Mouse (Mus musculus) liver, embryonic 14.5 days (tissue): ENCODE measurements at regions not wholly inside any gene's neighbourhood (a gene's known extent, or its start where the extent isn't known, plus 50 kb on each side); places are given as distances from the start of the nearest gene placed in this dataset.

ENCODE experiments used
- ATAC-seq: fragments of 200-750 bp; cut with Nextera tagmentation; 2 replicates; pipeline ENCODE4 v1.8.0; 2017; ENCODE audit warnings: moderate number of reproducible peaks, mild to moderate bottlenecking, moderate library complexity; ENCODE audit not compliant: insufficient read depth
- DNase-seq, 3 experiments: peaks; one replicate each; pipeline ENCODE4 v3.0.0-alpha.2; 2012 to 2013; ENCODE audit warnings: low read depth in 3 of 3, low spot score in 3 of 3
- H3K27ac ChIP-seq: fragments of 300-500 bp; sonication (generic); 2 replicates; pipeline ENCODE4 v1.5.1; 2014; ENCODE audit warnings: moderate library complexity, mild to moderate bottlenecking, control low read depth, inconsistent platforms
- H3K27me3 ChIP-seq: fragments of 300-500 bp; sonication (generic); 2 replicates; pipeline ENCODE4 v1.6.1; 2014; ENCODE audit warnings: mild to moderate bottlenecking, low read length, moderate library complexity; ENCODE audit not compliant: control insufficient read depth, insufficient read depth
- H3K36me3 ChIP-seq: fragments of 300-500 bp; sonication (generic); replicated peaks from 2 replicates; pipeline ENCODE4 v1.6.1; 2014; ENCODE audit warnings: low read depth; ENCODE audit not compliant: control insufficient read depth, insufficient read depth
- H3K4me1 ChIP-seq, 2 experiments: fragments of 200-500 bp in 1 of 2; fragments of 300-500 bp in 1 of 2; sonication (generic) in 1 of 2; replicated peaks; 2 replicates each; pipeline ENCODE4 v1.6.1; 2012 to 2014; ENCODE audit warnings: antibody characterized with exemption in 1 of 2, inconsistent platforms in 1 of 2, low read length in 1 of 2; ENCODE audit not compliant: control insufficient read depth in 2 of 2, insufficient read depth in 2 of 2
- H3K4me2 ChIP-seq: fragments of 300-500 bp; sonication (generic); 2 replicates; pipeline ENCODE4 v1.6.1; 2014; ENCODE audit warnings: low read depth, mild to moderate bottlenecking, control low read depth, moderate library complexity
- H3K4me3 ChIP-seq, 2 experiments: fragments of 200-500 bp in 1 of 2; fragments of 300-500 bp in 1 of 2; sonication (generic) in 1 of 2; 2 replicates each; pipeline ENCODE4 v1.5.1; 2012 to 2014; ENCODE audit warnings: low read depth in 2 of 2, low read length in 2 of 2, mild to moderate bottlenecking in 2 of 2, control low read depth in 1 of 2, inconsistent platforms in 1 of 2, moderate library complexity in 1 of 2; ENCODE audit not compliant: insufficient read depth in 1 of 2
- H3K9ac ChIP-seq: fragments of 300-500 bp; sonication (generic); replicated peaks from 2 replicates; pipeline ENCODE4 v1.6.1; 2014; ENCODE audit warnings: mild to moderate bottlenecking, control low read depth, moderate library complexity
- H3K9me3 ChIP-seq: fragments of 300-500 bp; sonication (generic); 2 replicates; pipeline ENCODE4 v1.6.1; 2016; ENCODE audit warnings: low read length, mixed read lengths; ENCODE audit not compliant: control insufficient read depth
- CTCF ChIP-seq: IDR thresholded peaks from 2 replicates; pipeline ENCODE4 v1.5.1; 2016; ENCODE audit warnings: antibody characterized with exemption, low read depth, control low read depth
- EP300 ChIP-seq: IDR thresholded peaks from 2 replicates; pipeline ENCODE4 v1.6.1; 2016; ENCODE audit warnings: antibody characterized with exemption, low read depth
- WGBS: fragments of 180-500 bp; shearing (Covaris S2); extraction: QIAGEN DNeasy Blood & Tissue Kit; methylation state at CpG from one replicate; pipeline ENCODE4 v1.1.7; 2014; ENCODE audit not compliant: insufficient replicate concordance; 5-methylcytosine and 5-hydroxymethylcytosine counted together

DNA sequence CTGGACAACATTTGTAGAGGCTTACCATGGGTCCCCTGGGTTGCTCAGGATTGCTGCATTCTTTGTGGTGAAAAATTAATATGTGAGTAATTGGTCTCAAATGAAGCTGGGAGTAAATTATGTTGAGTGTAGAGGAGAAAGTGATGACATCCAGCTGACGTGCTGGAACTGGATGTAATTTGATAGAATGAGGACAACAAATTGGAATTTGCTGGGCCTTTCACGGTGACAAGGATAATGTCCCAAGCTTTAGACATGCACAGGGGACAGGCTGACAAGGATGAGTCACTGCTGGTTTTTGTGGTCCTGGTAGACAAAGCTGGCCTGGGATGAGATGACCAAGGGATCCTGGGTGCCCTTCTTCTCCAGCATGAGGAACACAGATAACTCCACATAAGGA is 357.9 kb upstream of the Mki67 start:
- H3K27me3 ChIP-seq, result no peaks in the 10 kb centered on the region
- no peak for TF ChIP-seq EP300
- 60% methylated on average over 2 of the region's 2 CpGs for WGBS
- no peaks in the 10 kb centered on the region for H3K9me3 ChIP-seq
- ATAC-seq (no peak), DNase-seq (no peak)
- H3K9ac ChIP-seq, result no peak overlapping the region
- H3K27ac ChIP-seq, result no peak overlapping the region
- H3K36me3 ChIP-seq, result no peaks in the 10 kb centered on the region
- H3K4me3 ChIP-seq, result no peak overlapping the region
- H3K4me1 ChIP-seq, result no peaks in the 10 kb centered on the region
- H3K4me2 ChIP-seq, result no peak overlapping the region

DNA sequence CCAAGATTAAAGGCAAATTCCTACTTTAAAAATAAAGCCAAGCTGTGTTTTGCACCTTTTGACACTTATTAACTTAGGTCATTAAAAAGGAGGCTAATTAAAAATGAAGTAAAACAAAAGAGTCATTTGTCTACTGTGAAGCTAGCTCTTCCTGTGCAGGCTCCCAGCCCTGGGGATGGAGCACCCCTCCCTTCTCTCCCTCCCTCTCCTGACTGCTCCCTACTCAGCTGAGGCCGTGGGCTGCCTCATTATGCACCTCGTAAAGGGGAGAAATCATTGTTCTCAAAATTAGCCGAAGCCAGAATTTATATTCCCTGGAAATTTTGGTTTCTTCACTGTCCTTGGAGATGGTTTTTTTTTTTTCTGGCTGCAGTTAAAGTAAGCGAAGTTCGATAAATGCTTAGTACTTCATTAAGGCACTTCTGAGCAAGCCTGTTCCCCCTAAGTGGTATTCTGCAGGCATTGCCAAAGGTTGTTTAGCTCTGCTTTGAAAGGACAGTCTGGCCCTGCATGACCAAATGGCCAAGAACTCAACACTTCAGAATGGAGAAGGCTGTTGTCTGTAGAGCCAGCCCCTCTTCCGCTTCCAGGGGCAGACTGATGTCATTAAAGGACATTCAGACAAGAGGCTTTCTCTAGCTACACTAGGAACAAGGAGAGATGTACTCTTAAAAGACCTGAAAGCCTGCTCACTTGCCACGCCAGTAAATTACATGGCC is 365.5 kb upstream of the Mki67 start:
- Histone ChIP-seq H3K4me2 (no peak overlapping the region), H3K27me3 (no peaks in the 10 kb centered on the region), H3K4me1 (no peaks in the 10 kb centered on the region), H3K27ac (no peak overlapping the region), H3K9ac (no peak overlapping the region), H3K36me3 (no peaks in the 10 kb centered on the region), H3K4me3 (no peak overlapping the region), H3K9me3 (no peaks in the 10 kb centered on the region)
- 32% methylated on average over 7 of the region's 7 CpGs for WGBS
- no peak for DNase-seq
- no peak for TF ChIP-seq EP300
- ATAC-seq, result no peak

DNA sequence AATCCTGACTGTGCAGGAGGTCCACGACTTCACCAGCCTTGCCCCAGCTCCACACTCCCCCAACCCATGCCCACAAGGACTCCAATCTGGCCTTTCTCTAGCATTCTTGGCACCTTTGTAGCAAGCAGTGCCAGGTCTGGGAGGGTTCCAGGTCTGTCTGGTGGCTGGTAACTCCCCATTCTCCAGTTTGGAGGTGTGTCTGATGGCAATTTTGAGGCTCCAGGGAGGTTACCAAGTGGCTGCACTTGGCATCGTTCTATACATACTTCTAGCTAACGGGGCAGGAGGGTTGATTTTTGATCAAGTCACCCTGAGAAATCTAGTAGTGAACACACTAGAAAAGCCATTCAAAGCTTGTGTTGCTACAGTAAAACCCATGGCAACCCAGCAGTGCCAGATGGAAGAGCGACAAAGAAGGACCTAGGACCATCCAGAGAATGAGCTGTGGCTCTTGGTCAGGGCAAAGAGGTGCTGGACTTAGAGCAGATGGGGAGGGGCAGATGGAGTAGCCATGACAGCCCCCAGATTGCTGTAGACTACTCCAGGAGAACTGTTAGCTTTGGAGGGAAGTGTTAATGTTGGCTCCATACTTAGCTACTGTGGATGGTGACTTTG is 366.2 kb upstream of the Mki67 start:
- Histone ChIP-seq H3K27ac (no peak overlapping the region), H3K27me3 (no peaks in the 10 kb centered on the region), H3K4me1 (no peaks in the 10 kb centered on the region), H3K36me3 (no peaks in the 10 kb centered on the region), H3K4me2 (no peak overlapping the region), H3K4me3 (no peak overlapping the region), H3K9me3 (no peaks in the 10 kb centered on the region), H3K9ac (no peak overlapping the region)
- DNase-seq (no peak), ATAC-seq (no peak)
- TF ChIP-seq EP300 (no peak), CTCF (no peak)
- WGBS, result 58% methylated on average over 4 of the region's 4 CpGs

DNA sequence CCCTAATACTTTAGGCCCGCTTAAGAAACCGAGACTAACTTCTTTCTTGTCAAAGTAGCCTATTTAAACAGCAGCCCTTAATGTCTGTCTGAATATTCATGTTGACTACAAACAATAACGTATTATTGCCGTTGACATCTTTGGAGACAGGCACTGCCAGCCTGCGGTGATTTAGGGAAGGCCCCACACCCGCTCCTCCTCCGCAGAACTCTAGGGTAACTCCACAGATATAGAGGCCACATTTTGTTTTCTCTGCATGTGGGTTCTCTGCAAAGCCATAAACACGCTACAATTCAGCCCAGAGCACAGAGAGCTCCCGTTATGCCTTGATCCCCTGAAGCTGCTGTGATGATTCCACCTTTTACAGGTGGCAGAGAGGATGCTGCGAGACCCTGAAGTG is 366.8 kb upstream of the Mki67 start:
- TF ChIP-seq CTCF (no peak), EP300 (no peak)
- Histone ChIP-seq H3K4me3 (no peak overlapping the region), H3K36me3 (no peaks in the 10 kb centered on the region), H3K4me1 (no peaks in the 10 kb centered on the region), H3K27me3 (no peaks in the 10 kb centered on the region), H3K9me3 (no peaks in the 10 kb centered on the region), H3K4me2 (no peak overlapping the region), H3K27ac (no peak overlapping the region), H3K9ac (no peak overlapping the region)
- no peak for DNase-seq
- 53% methylated on average over 10 of the region's 10 CpGs for WGBS
- no peak for ATAC-seq

DNA sequence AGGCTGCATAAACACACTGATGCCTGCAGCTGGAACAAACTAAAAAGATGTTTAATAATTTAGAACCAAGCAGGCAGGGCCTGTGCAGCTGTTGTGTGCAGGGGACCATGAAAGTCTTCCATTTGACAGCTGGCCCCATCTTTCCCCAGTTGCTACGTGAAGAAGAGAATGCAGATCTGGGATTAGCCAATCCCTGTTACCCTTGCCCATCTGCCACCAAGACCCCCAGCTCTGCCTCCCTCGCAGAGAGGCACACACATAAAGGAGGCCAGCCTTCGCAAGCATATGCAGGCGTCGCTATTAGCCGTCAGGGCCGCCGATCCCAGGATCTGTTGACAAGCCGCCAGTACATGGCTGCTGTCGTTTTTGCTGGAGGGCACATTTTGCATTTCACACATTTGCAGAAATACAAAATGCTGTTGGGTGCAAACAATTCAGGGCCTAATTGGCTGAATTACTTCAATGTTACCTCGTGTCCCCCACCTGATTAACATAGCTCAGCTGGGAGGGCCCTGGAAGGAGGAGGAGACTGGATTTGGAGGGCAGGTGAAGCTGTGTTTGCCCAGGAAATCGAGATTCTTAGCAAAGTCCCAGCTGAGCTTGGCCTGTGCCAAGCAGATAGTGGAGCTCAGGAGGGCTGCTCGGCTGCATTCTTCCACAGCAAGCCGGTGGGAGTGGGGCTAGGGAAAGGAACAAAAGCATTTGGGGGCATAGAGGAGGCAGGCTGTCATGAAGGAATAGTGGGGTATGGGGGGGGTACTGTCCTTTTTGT is 367.6 kb upstream of the Mki67 start:
- Histone ChIP-seq H3K36me3 (no peaks in the 10 kb centered on the region), H3K27ac (no peak overlapping the region), H3K4me1 (no peaks in the 10 kb centered on the region), H3K9me3 (no peaks in the 10 kb centered on the region), H3K27me3 (no peaks in the 10 kb centered on the region), H3K4me3 (no peak overlapping the region), H3K4me2 (no peak overlapping the region), H3K9ac (no peak overlapping the region)
- no peak for ATAC-seq
- 47% methylated on average over 14 of the region's 14 CpGs for WGBS
- TF ChIP-seq CTCF (no peak), EP300 (no peak)
- DNase-seq, result no peak
